Mouse (Mus musculus): ENCODE data around the gene Krtcap2. TPM values are rescaled to one million over a fixed set of nuclear protein-coding genes. Genes with fewer than 3 reads are reported as not detected.
A peak's percentile ranks its signal among the peaks of the same experiment; 100 is the strongest.
"Not testable (repeated sequence)": the region's sequence is repeated elsewhere in the genome, so short reads cannot be mapped to it uniquely, and the experiment has no call there.

Krtcap2 gene
- 100 to 1,000 TPM; 114 to 139 TPM for total RNA-seq (2021)
- long read RNA-seq, experiment 1, transcript Krtcap2-201 (5 exons, 1,172 nt): major isoform, 116 of 142 reads
- long read RNA-seq, experiment 1, partial matches to known transcripts: 4 of 142 reads
- long read RNA-seq, experiment 1, other reads (novel, unspliced or antisense): 21 of 142 reads
- long read RNA-seq, experiment 2, transcript Krtcap2-201 (5 exons, 1,172 nt): major isoform, 66 of 84 reads
- long read RNA-seq, experiment 2, partial matches to known transcripts: 2 of 84 reads
- long read RNA-seq, experiment 2, other reads (novel, unspliced or antisense): 16 of 84 reads

- DNase-seq: no peak
Observed at GRCm38 (mm10) chr3:89245688-89246171, at the start of gene Krtcap2. Gene Krtcap2, plus strand, starts transcription at chr3:89245966.

DNA sequence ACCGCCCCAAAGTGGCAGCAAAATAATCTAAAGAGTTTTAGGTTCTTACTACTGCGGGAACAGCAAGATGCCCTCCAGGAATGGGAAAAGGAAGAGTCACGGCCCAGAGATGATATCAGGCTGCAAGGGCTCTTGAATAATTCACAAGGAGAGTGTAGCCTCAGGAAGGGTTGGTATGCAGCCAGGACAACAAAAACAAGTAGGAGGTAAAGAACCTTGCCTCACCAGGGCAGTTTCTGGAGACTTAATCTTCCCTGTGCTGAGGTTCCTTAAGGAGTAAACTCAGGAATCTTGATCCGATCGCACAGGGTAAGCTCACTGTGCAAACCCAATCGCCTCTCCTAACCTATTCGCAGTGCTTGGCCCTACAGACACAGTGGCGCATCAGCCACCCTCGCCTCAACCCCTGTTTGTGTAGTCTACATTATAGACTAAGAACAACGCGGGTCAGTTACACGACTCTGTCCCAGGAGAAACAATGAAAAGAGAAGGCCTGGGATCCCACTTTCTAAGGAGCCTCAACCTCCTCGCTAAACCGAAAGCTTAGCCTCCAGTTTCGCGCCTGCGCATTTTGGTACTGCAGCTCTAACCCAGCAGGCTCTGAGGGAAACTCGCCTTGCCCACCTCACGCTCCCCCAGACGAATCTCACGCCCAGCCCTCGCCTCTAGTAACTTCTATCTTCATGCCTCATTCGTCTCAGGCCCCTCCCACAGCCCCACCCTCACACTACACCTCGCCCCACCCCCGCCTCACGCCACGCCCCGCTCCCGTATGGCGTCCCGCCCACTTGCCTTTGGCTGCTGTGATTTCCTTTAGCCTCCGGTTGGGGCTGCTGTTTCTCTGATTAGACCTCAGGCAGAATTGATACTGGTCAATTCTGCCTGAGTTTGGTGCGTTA is 49.5 kb upstream of the Krtcap2 start:
- peak; percentile 91 to 93 for DNase-seq

- DNase-seq: no peak
Observed at GRCm38 (mm10) chr3:89199839-89200238, 45.9 kb upstream of the Krtcap2 start.

- DNase-seq: peak; percentile 86 to 89
Observed at GRCm38 (mm10) chr3:89202253-89203141, 43.3 kb upstream of the Krtcap2 start, which contains the start of gene Gba. Gene Gba, plus strand, starts transcription at chr3:89202928.

- no peak for DNase-seq
Observed at GRCm38 (mm10) chr3:89203142-89203514, 42.6 kb upstream of the Krtcap2 start.

- DNase-seq: no peak
Observed at GRCm38 (mm10) chr3:89206079-89206478, 39.7 kb upstream of the Krtcap2 start.

GRCm38 (mm10) chr3:89206695-89207094 is 39.1 kb upstream of the Krtcap2 start:
- DNase-seq: no peak

DNA sequence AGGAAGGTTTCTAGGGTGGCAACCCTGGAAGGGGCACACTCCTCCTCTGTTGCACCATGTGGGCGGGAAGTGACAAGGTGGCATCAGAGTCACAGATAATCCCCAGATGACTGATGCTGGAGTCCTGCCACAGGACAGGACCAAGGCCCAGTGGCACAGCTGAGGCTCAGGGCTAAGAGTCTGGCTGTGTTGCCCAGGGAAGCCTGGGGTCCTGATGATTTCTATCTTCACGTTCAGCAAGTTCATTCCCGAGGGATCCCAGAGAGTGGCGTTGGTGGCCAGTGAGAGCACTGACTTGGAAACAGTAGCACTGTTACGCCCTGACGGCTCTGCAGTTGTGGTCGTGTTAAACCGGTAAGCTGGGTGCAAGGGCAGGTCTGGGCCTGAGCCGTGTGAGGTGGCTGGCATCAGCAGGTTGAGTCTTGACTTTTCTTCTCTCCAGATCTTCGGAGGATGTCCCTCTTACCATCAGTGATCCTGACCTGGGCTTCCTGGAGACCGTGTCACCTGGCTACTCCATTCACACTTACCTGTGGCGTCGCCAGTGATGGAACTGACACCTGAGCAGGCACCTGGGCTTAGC is 37.6 kb upstream of the Krtcap2 start:
- no peak for DNase-seq

DNA sequence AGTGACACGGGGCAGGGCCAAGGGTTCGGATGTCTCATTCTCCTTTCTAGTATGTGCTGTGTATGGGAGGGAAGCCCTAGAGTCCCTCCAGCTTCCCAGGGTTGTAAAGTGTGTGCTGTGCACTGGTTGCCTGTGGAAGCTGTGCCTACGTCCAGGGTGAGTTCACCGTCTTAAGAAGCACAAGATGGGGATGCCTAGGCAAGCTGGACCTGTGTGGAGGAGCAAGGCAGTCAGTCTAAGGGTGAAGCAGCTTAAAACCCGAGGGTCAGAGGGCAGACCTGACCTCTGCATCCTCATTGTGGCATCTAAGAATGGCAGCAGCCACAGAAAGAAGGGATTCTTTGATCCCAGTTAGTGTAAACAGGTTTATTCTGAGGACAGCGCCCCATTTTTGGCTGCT is 37.0 kb upstream of the Krtcap2 start:
- no peak for DNase-seq

GRCm38 (mm10) chr3:89209731-89210130 is 36.0 kb upstream of the Krtcap2 start:
- DNase-seq: no peak

- DNase-seq: no peak
Observed at GRCm38 (mm10) chr3:89210162-89210561, 35.6 kb upstream of the Krtcap2 start.

GRCm38 (mm10) chr3:89210731-89211130 is 35.0 kb upstream of the Krtcap2 start:
- peak; percentile 57 to 71 for DNase-seq

DNA sequence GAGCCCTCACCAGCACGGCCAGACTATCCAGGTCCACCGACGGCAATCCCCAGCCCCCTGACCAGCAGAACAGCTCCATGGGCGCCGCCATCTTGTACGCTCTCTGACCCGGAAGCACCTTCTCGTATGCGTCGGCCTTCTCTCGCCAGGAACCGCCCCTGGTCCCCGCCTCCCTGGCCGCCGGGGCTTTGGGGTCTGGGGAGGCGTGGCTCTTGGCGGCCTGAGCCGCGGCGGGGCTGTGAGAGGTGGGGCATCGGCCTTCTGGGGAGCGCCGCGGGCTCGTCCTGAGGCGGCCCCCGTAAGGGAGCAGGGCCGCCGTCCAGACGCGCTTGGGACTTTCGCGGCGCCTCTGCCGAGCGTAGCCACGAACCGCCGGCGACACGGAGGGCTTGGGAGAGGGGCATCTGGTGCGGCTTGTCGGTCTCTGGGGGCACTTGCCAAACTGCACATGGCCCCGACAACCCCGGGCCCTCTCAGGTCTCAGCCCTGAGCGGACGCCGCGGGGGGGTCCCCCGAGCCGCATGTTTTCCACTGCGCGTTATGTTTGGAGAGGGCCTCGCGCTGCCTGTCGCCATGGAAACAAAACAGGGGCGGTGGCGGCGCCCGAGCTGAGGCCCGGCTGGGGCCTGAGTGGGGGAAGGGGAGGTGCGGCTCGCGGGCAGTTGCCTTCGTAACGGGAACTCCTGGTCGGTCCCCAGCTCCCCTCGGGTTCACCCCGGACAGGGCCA is 31.8 kb upstream of the Krtcap2 start:
- peak; percentile 95 to 98 for DNase-seq

DNA sequence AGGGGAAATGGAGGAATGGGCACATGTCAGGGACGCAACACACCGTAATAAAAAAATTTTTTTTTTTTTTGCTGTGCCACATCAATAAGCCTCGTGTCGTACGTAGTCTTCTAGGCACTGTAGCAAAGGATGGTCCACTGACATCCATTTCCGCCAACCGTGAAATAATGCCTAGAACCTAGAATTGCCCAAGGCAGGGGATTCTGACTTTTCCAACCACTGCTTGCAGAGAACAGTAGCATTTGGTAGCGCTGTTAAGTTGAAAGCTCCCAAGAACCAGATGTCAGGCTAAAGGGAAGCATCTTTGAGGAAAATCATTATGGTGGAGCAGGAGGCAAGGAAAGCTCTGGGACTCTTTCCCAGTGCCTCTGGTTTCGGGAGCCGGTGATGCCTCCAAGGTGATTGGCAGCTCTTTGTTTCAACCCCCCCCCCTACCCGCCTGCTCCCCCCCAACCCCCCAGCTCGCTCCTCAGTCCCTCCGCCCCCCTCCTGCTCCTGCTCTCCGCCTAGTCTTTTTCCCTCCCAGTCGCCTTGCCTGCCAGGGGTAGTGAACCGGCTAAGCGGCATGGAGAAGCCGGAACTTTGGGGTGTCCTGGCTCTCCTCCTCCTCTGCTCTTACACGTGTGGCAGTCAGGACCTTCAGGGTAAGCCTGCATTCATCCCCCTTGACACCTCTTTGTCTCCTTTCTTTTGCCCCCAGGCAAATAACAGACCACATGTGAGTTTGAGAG is 30.9 kb upstream of the Krtcap2 start, which contains the start of gene Thbs3:
TSS of gene Thbs3 (plus strand) at position 500 of the 731 bp plus-strand sequence.
- no peak for DNase-seq

DNA sequence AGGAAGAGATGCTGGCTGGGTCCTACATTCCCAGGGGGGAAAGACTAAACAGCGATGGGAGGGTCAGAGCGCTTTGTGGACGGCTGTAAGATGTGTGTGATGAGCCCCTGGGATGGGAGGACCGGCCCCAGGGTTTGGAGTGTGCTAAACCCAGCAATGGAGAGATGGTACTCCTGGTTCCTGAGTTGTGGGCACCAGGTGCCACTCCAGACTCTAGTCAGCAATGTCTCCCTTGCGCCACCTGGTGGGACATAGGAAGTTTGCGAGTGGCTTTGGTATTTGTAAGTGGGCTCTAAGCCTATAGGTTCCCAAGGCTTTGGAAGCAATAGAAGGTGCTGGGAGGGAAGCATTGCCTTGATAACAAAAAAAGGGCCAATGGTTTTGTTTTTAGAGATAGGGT is 29.9 kb upstream of the Krtcap2 start:
- peak; percentile 81 to 87 for DNase-seq

GRCm38 (mm10) chr3:89216407-89216806 is 29.4 kb upstream of the Krtcap2 start:
- not testable (repeated sequence) for DNase-seq

DNA sequence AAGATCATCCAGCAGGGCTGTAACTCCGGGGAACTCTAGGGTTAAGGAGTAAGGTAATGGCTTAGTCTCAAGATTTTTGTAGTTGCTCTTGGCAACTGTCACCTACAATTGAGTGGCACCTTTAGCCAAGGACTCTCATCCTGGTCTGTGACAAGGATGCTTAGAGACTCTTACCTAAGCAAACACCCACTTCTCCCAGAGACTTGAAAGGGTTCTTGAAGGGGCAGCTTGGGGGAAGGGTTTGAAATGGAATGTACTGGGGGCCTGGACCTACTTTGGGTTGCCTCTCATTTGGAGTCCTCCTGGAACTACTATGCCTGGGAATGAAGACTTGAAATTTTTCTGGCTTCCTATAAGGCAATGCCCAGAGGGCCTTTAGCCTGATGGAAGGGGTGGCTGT is 27.5 kb upstream of the Krtcap2 start:
- DNase-seq: no peak

- no peak for DNase-seq
Observed at GRCm38 (mm10) chr3:89219546-89219945, 26.2 kb upstream of the Krtcap2 start.

- DNase-seq: no peak
Observed at GRCm38 (mm10) chr3:89221167-89221566, 24.6 kb upstream of the Krtcap2 start.

GRCm38 (mm10) chr3:89224796-89225195 is 21.0 kb upstream of the Krtcap2 start:
- no peak for DNase-seq
